ENCODE assay signal across 29 mouse cellular contexts in the genomic region with DNA sequence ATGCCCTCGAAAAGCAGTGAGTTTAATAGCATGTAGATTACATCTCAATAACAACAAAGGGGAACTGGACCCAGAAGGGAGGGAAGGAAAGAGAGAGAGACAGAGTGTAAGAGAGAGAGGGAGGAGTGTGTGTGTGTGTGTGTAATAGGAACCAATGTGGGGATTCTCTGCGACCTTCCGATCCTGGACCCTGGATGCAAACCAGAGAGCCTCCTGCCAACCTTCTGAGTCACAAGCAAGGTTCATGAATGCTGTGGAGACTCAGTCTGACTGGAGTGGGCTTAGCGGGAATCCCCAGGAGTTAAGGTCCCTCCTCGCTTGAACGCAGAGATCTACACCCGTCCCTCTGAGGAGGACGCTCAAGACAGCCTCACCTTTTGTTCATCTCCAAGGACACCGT. TPM values are rescaled to one million over a fixed set of nuclear protein-coding genes. Genes with fewer than 3 reads are reported as not detected.
A peak's percentile ranks its signal among the peaks of the same experiment; 100 is the strongest.
DNase-seq lines count a peak whose midpoint lies in the region; ATAC-seq lines count a peak whose summit lies in the region.
"Had no signal": no experiment of that assay in that cellular context is flagged by ENCODE, and none has a peak within 500 bp of the region (broad histone marks: within the 10 kb centered on the region; RNA-seq: fewer than 3 reads in every experiment).

No protein-coding gene starts in this region.

- peak; percentile 42 for DNase-seq in adrenal gland, postnatal 10 days
- DNase-seq in adrenal gland, adult 8-10 months = no peak
- no peak for DNase-seq in hindbrain, embryonic 10.5 days (ENCODE audit: low spot score)
- DNase-seq in midbrain, embryonic 14.5 days = no peak
- DNase-seq in embryo, embryonic 10 days (ENCODE audit: low spot score) = no peak
- DNase-seq: cerebellum, adult 18-20 months; cerebellum, postnatal 10 days; gastrocnemius, postnatal 10 days; heart, postnatal 10 days; kidney, postnatal 10 days; layer of hippocampus, adult 9-11 months; right cerebral cortex, postnatal 4 days; thymus, adult 18-20 months; thymus, postnatal 25 days had no signal

- no peaks in the 10 kb centered on the region for H3K36me3 ChIP-seq in hindbrain, embryonic 15.5 days
- peaks cover 5% of the 10 kb centered on the region; the same call in 1 of the 2 replicates for H3K36me3 ChIP-seq in hindbrain, embryonic 10.5 days
- no peaks in the 10 kb centered on the region for H3K36me3 ChIP-seq in midbrain, embryonic 16.5 days (ENCODE audit: control insufficient read depth, insufficient read depth, low read length)
- 0 out of 2 replicates have a peak, but pooled peaks cover 3% of the 10 kb centered on the region for H3K36me3 ChIP-seq in midbrain, embryonic 14.5 days (ENCODE audit: control insufficient read depth, insufficient read depth, low read length)
- H3K36me3 ChIP-seq: G1E; heart, embryonic 13.5 days; intestine, embryonic 15.5 days; limb, embryonic 13.5 days; lung, embryonic 15.5 days had no signal

- H3K27ac ChIP-seq in hindbrain, embryonic 15.5 days (replicated peaks) = peak overlapping the region; percentile 51; the same call in 1 of the 2 replicates
- H3K27ac ChIP-seq in hindbrain, embryonic 10.5 days = no peak overlapping the region
- H3K27ac ChIP-seq in midbrain, embryonic 16.5 days (ENCODE audit: low read length) = peak overlapping the region; percentile 5; the same call in 1 of the 2 replicates
- no peak overlapping the region for H3K27ac ChIP-seq in midbrain, embryonic 14.5 days (replicated peaks; ENCODE audit: low read depth, low read length)
- H3K27ac ChIP-seq: heart, embryonic 13.5 days; intestine, embryonic 15.5 days; limb, embryonic 13.5 days; lung, embryonic 15.5 days; stomach, postnatal 0 days had no signal

- ATAC-seq in hindbrain, embryonic 15.5 days (ENCODE audit: low FRiP score, low read depth) = no peak
- no peak for ATAC-seq in midbrain, embryonic 16.5 days
- no peak for ATAC-seq in midbrain, embryonic 14.5 days (ENCODE audit: low FRiP score, low TSS enrichment)
- ATAC-seq: forebrain, embryonic 13.5 days; intestine, embryonic 15.5 days; Patski had no signal

- H3K4me2 ChIP-seq in hindbrain, embryonic 15.5 days = no peak overlapping the region
- H3K4me2 ChIP-seq in midbrain, embryonic 16.5 days (ENCODE audit: low read length) = no peak overlapping the region
- no peak overlapping the region for H3K4me2 ChIP-seq in midbrain, embryonic 14.5 days (ENCODE audit: low read length)
- H3K4me2 ChIP-seq: forebrain, embryonic 13.5 days; heart, embryonic 13.5 days; intestine, embryonic 15.5 days; limb, embryonic 13.5 days; liver, embryonic 11.5 days; lung, embryonic 15.5 days; midbrain, embryonic 11.5 days had no signal

- no peaks in the 10 kb centered on the region for H3K27me3 ChIP-seq in hindbrain, embryonic 15.5 days
- no peaks in the 10 kb centered on the region; the same call in 1 of the 2 replicates for H3K27me3 ChIP-seq in hindbrain, embryonic 10.5 days (ENCODE audit: insufficient read depth, poor library complexity, severe bottlenecking)
- H3K27me3 ChIP-seq in midbrain, embryonic 16.5 days (ENCODE audit: control insufficient read depth, insufficient read depth, low read depth, low read length) = no peaks in the 10 kb centered on the region
- H3K27me3 ChIP-seq in midbrain, embryonic 14.5 days (ENCODE audit: control insufficient read depth, insufficient read depth, low read length) = no peaks in the 10 kb centered on the region
- H3K27me3 ChIP-seq: forebrain, embryonic 13.5 days; intestine, embryonic 15.5 days; limb, embryonic 13.5 days; lung, embryonic 15.5 days; Patski had no signal

- peaks cover 61% of the 10 kb centered on the region for H3K4me1 ChIP-seq in hindbrain, embryonic 15.5 days (replicated peaks)
- H3K4me1 ChIP-seq in hindbrain, embryonic 10.5 days (replicated peaks) = peaks cover 46% of the 10 kb centered on the region
- peaks cover 35% of the 10 kb centered on the region for H3K4me1 ChIP-seq in midbrain, embryonic 16.5 days (ENCODE audit: control insufficient read depth, insufficient read depth, low read length)
- peaks cover 25% of the 10 kb centered on the region for H3K4me1 ChIP-seq in midbrain, embryonic 14.5 days (ENCODE audit: control insufficient read depth, insufficient read depth, low read length)
- H3K4me1 ChIP-seq: heart, embryonic 13.5 days; intestine, embryonic 15.5 days; lung, embryonic 15.5 days had no signal

- no peaks in the 10 kb centered on the region for H3K9me3 ChIP-seq in hindbrain, embryonic 15.5 days
- no peaks in the 10 kb centered on the region for H3K9me3 ChIP-seq in hindbrain, embryonic 10.5 days
- no peaks in the 10 kb centered on the region for H3K9me3 ChIP-seq in midbrain, embryonic 16.5 days (replicated peaks; ENCODE audit: control insufficient read depth, low read length, poor library complexity, severe bottlenecking)
- H3K9me3 ChIP-seq in midbrain, embryonic 14.5 days (ENCODE audit: control insufficient read depth, low read length) = no peaks in the 10 kb centered on the region
- H3K9me3 ChIP-seq: forebrain, embryonic 13.5 days; heart, embryonic 13.5 days; intestine, embryonic 15.5 days; limb, embryonic 13.5 days; lung, embryonic 15.5 days had no signal

- H3K4me3 ChIP-seq in hindbrain, embryonic 15.5 days = no peak overlapping the region
- no peak overlapping the region for H3K4me3 ChIP-seq in hindbrain, embryonic 10.5 days
- H3K4me3 ChIP-seq in midbrain, embryonic 16.5 days (ENCODE audit: low read depth, low read length) = no peak overlapping the region
- no peak overlapping the region for H3K4me3 ChIP-seq in midbrain, embryonic 14.5 days (replicated peaks; ENCODE audit: low read depth, low read length)
- H3K4me3 ChIP-seq: forebrain, embryonic 13.5 days; heart, embryonic 13.5 days; intestine, embryonic 15.5 days; limb, embryonic 13.5 days; lung, embryonic 15.5 days had no signal

- 59% methylated on average over 9 of the region's 9 CpGs for WGBS in hindbrain, embryonic 15.5 days
- WGBS in hindbrain, embryonic 10.5 days = 69% methylated on average over 9 of the region's 9 CpGs
- WGBS in midbrain, embryonic 16.5 days = 65% methylated on average over 9 of the region's 9 CpGs
- whole genome bisulfite sequencing in midbrain, embryonic 14.5 days = 57% methylated on average over 9 of the region's 9 CpGs

- H3K9ac ChIP-seq in hindbrain, embryonic 15.5 days = no peak overlapping the region
- no peak overlapping the region for H3K9ac ChIP-seq in midbrain, embryonic 16.5 days (ENCODE audit: low read depth, low read length)
- H3K9ac ChIP-seq in midbrain, embryonic 14.5 days (replicated peaks; ENCODE audit: low read length) = no peak overlapping the region
- H3K9ac ChIP-seq: forebrain, embryonic 13.5 days; heart, embryonic 13.5 days; intestine, embryonic 15.5 days; limb, embryonic 13.5 days; lung, embryonic 15.5 days had no signal

RNA-seq across cellular contexts. Expression of a gene that starts 45.4 kb away (rescaled TPM):
- total RNA-seq in adrenal gland, postnatal 10 days (2021) = 1 to 10 TPM; 4.9 to 8.5 TPM
- total RNA-seq in adrenal gland, adult 8-10 months (2022) = 1 to 10 TPM; 1.2 to 9.5 (median 5.1) TPM
- 12.9 and 15.4 TPM in 2 replicates for polyA plus RNA-seq in hindbrain, embryonic 15.5 days (2015; fragmentation: Nextera tagmentation; extraction: Ambion mirVana)
- 2.6 and 3.5 TPM in 2 replicates for polyA plus RNA-seq in hindbrain, embryonic 10.5 days (2016; fragmentation: Nextera tagmentation; extraction: Ambion mirVana)
- polyA plus RNA-seq in midbrain, embryonic 16.5 days (2015; fragmentation: Nextera tagmentation; extraction: Ambion mirVana) = 10.0 and 15.0 TPM in 2 replicates
- polyA plus RNA-seq in midbrain, embryonic 14.5 days (2014; fragmentation: Nextera tagmentation; extraction: Ambion mirVana) = 8.9 and 9.8 TPM in 2 replicates
- total RNA-seq: common myeloid progenitor, adult 5-6 weeks; hematopoietic stem cell, adult 5-6 weeks; megakaryocyte, adult 5-6 weeks had no signal
- polyA plus RNA-seq: G1E, Patski had no signal

Comparison
In these comparisons a context has a peak if more than half of its experiments do, and no peak if none do; other contexts are left out.
1. H3K27ac ChIP-seq: peak in hindbrain, embryonic 15.5 days (single experiment) and midbrain, embryonic 16.5 days (single experiment); none in hindbrain, embryonic 10.5 days (single experiment) and midbrain, embryonic 14.5 days (single experiment).